Mouse (Mus musculus): ENCODE measurements around the gene Gm3045. TPM values are rescaled to one million over a fixed set of nuclear protein-coding genes. Genes with fewer than 3 reads are reported as not detected.

Gm3045 gene
- polyA plus RNA-seq, 1 experiment, result 27.1 TPM

DNA sequence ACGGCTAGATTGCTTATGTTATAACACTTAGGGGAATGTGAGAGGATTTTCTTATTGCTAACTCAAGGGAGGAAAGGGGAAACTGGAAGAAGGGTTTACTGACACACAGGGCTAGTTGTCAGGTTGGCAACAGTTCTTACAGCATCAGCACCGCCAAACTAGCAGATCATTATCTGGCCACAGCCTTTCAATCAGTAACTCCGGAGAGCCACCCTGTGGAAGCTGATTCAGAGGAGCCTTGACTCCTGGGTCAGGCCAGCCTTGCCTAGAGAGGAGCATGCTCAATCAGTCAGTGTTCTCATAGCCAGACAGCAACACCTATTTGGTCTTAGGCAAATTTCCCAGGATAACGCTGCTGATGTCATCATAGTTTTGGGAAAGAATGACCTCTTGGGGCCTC is 35.1 kb downstream of the Gm3045 start:
- Histone ChIP-seq H3K27ac (ENCODE audit: control insufficient read depth, insufficient read depth, low read depth, low read length) (no peak overlapping the region), H3K4me1 (ENCODE audit: control insufficient read depth, insufficient read depth, low read length) (no peaks in the 10 kb centered on the region), H3K27me3 (ENCODE audit: control insufficient read depth, insufficient read depth, low read length) (no peaks in the 10 kb centered on the region), H3K36me3 (ENCODE audit: control insufficient read depth, insufficient read depth, low read length) (no peaks in the 10 kb centered on the region), H3K4me3 (ENCODE audit: control insufficient read depth, low read depth, low read length) (no peak overlapping the region)
- no peak for TF ChIP-seq POLR2A (IDR thresholded peaks at IDR 0.05; ENCODE audit: control insufficient read depth, low read depth, low read length)
- TF ChIP-seq CTCF (IDR thresholded peaks at IDR 0.05; ENCODE audit: control insufficient read depth, insufficient read depth, insufficient replicate concordance, low read depth, low read length), result no peak

DNA sequence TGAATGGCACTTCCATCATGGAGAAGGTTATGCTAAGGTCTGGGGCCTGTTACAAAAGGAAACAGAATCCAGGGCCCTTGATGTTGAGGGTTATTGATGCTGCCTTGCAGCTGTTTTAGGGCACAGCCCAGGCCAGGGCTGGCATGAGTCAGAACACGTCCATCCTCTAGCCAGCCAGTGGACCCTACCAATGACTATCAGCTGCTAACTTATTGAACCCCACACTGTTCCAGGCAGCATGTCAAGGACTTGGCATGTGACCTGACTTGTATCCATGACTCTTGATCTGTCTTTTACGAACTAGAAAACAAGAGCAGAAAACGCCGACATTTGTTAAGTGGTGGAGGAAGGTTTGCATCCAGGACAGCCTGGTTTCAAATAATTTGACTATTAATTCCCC is 36.4 kb downstream of the Gm3045 start:
- H3K27me3 ChIP-seq (ENCODE audit: control insufficient read depth, insufficient read depth, low read length), result no peaks in the 10 kb centered on the region
- no peak overlapping the region for H3K27ac ChIP-seq (ENCODE audit: control insufficient read depth, insufficient read depth, low read depth, low read length)
- no peaks in the 10 kb centered on the region for H3K36me3 ChIP-seq (ENCODE audit: control insufficient read depth, insufficient read depth, low read length)
- H3K4me3 ChIP-seq (ENCODE audit: control insufficient read depth, low read depth, low read length), result no peak overlapping the region
- H3K4me1 ChIP-seq (ENCODE audit: control insufficient read depth, insufficient read depth, low read length), result no peaks in the 10 kb centered on the region
- TF ChIP-seq POLR2A (IDR thresholded peaks at IDR 0.05; ENCODE audit: control insufficient read depth, low read depth, low read length) (no peak), CTCF (IDR thresholded peaks at IDR 0.05; ENCODE audit: control insufficient read depth, insufficient read depth, insufficient replicate concordance, low read depth, low read length) (no peak)

DNA sequence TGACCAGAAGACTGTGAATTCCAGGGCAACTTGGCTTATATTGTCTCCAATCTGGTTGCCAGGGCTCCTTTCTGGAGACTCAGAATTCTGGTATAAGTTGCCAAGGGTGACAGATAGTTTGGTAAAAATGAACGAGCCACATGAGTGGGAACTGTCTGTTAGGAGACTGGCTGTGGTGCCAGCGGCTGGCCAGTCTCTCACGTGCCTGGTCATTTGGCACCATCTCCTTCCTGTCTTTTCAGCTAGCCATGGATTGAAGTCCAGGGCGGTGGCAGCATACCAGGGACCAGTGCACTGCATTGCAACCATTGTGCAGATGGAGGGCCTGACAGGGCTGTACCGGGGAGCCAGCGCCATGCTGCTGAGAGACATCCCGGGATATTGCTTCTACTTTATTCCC is 36.9 kb downstream of the Gm3045 start:
- Histone ChIP-seq H3K27ac (ENCODE audit: control insufficient read depth, insufficient read depth, low read depth, low read length) (no peak overlapping the region), H3K36me3 (ENCODE audit: control insufficient read depth, insufficient read depth, low read length) (no peaks in the 10 kb centered on the region), H3K4me1 (ENCODE audit: control insufficient read depth, insufficient read depth, low read length) (no peaks in the 10 kb centered on the region), H3K4me3 (ENCODE audit: control insufficient read depth, low read depth, low read length) (no peak overlapping the region), H3K27me3 (ENCODE audit: control insufficient read depth, insufficient read depth, low read length) (no peaks in the 10 kb centered on the region)
- TF ChIP-seq POLR2A (IDR thresholded peaks at IDR 0.05; ENCODE audit: control insufficient read depth, low read depth, low read length), result no peak
- TF ChIP-seq CTCF (IDR thresholded peaks at IDR 0.05; ENCODE audit: control insufficient read depth, insufficient read depth, insufficient replicate concordance, low read depth, low read length), result no peak

DNA sequence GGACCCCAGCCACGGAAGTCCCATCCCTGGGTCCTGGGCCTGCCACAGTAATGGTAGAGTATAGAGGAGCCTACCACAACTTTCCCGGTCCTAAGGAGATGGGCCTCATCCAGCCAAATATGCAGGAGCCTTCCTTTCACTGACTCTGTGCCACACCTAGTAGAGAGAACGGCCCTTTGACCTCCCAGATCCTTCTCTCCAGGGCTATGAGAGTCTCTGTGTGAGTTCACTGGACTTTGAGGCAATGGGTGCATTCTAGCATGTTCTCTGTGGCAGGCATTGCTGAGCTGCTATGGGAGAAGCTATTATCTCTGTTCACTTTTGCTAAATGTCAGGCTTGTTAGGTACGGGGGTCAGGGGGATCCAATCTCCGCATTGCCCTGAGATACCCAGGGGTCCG is 37.4 kb downstream of the Gm3045 start:
- Histone ChIP-seq H3K4me3 (ENCODE audit: control insufficient read depth, low read depth, low read length) (no peak overlapping the region), H3K4me1 (ENCODE audit: control insufficient read depth, insufficient read depth, low read length) (no peaks in the 10 kb centered on the region), H3K36me3 (ENCODE audit: control insufficient read depth, insufficient read depth, low read length) (no peaks in the 10 kb centered on the region), H3K27ac (ENCODE audit: control insufficient read depth, insufficient read depth, low read depth, low read length) (no peak overlapping the region), H3K27me3 (ENCODE audit: control insufficient read depth, insufficient read depth, low read length) (no peaks in the 10 kb centered on the region)
- TF ChIP-seq POLR2A (IDR thresholded peaks at IDR 0.05; ENCODE audit: control insufficient read depth, low read depth, low read length) (no peak), CTCF (IDR thresholded peaks at IDR 0.05; ENCODE audit: control insufficient read depth, insufficient read depth, insufficient replicate concordance, low read depth, low read length) (no peak)

DNA sequence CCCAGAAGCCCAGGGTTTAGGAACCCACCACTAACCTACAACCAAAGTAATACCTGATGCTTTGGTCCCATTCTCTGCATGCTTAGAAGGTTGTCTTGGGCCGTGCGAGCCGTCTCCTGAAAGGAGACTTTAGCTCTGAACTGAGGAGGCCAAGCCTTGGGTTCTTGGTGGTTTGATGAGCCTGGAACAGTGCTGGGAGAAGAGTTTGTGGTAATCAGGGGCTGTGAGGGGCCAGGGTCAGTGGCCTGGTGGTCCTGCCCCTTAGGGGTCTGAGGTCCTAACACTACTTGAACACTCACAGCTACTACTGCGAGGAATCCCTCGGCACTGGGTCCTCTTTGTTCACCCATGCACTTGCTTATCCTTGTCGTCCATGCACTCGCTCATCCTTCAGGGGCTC is 41.4 kb downstream of the Gm3045 start:
- Histone ChIP-seq H3K36me3 (ENCODE audit: control insufficient read depth, insufficient read depth, low read length) (no peaks in the 10 kb centered on the region), H3K27me3 (ENCODE audit: control insufficient read depth, insufficient read depth, low read length) (no peaks in the 10 kb centered on the region), H3K4me1 (ENCODE audit: control insufficient read depth, insufficient read depth, low read length) (no peaks in the 10 kb centered on the region), H3K27ac (ENCODE audit: control insufficient read depth, insufficient read depth, low read depth, low read length) (no peak overlapping the region), H3K4me3 (ENCODE audit: control insufficient read depth, low read depth, low read length) (no peak overlapping the region)
- no peak for TF ChIP-seq POLR2A (IDR thresholded peaks at IDR 0.05; ENCODE audit: control insufficient read depth, low read depth, low read length)
- TF ChIP-seq CTCF (IDR thresholded peaks at IDR 0.05; ENCODE audit: control insufficient read depth, insufficient read depth, insufficient replicate concordance, low read depth, low read length), result no peak

DNA sequence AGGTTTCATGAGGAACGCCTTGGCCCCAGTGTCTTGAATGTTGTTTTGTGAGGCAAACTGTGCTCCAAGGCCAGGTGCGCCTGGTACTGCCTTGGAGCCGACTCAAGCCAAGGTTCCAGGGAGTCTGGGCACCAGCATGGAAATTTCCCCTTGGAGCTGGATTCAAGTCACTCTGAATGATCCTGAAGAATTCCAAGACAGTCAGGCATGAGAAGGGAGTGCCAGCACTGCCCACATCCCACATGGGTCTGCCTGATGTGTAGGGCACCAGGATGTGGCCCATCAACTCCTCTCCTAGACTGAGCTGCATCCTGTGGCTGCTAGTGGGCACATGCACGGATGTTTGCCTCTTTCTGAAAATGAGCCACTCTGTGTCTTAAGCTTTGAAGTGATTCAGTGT is 42.1 kb downstream of the Gm3045 start:
- Histone ChIP-seq H3K36me3 (ENCODE audit: control insufficient read depth, insufficient read depth, low read length) (no peaks in the 10 kb centered on the region), H3K27ac (ENCODE audit: control insufficient read depth, insufficient read depth, low read depth, low read length) (no peak overlapping the region), H3K27me3 (ENCODE audit: control insufficient read depth, insufficient read depth, low read length) (no peaks in the 10 kb centered on the region), H3K4me1 (ENCODE audit: control insufficient read depth, insufficient read depth, low read length) (no peaks in the 10 kb centered on the region), H3K4me3 (ENCODE audit: control insufficient read depth, low read depth, low read length) (no peak overlapping the region)
- TF ChIP-seq POLR2A (IDR thresholded peaks at IDR 0.05; ENCODE audit: control insufficient read depth, low read depth, low read length) (no peak), CTCF (IDR thresholded peaks at IDR 0.05; ENCODE audit: control insufficient read depth, insufficient read depth, insufficient replicate concordance, low read depth, low read length) (no peak)

DNA sequence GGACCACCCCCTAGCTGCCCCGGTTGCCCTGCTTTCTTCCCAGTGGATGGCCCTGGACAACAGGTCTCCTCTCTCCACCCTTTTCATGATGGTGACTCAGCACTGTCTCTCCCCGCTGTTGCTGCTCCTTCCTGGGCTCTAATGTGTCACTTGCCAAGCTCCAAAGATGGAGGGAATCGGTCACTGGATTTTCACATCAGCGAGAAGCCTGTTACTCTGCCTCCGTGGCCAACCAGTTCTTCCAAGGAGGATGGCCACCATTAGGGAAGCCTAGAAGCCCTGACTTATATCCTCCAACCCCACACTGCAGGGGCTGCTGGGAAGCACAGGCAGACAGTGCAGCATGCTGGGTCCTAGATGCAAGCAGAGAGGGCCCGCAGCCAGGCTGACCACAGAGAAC is 44.8 kb downstream of the Gm3045 start:
- H3K27ac ChIP-seq (ENCODE audit: control insufficient read depth, insufficient read depth, low read depth, low read length), result no peak overlapping the region
- H3K36me3 ChIP-seq (ENCODE audit: control insufficient read depth, insufficient read depth, low read length), result no peaks in the 10 kb centered on the region
- no peak overlapping the region for H3K4me3 ChIP-seq (ENCODE audit: control insufficient read depth, low read depth, low read length)
- no peaks in the 10 kb centered on the region for H3K27me3 ChIP-seq (ENCODE audit: control insufficient read depth, insufficient read depth, low read length)
- no peak for TF ChIP-seq POLR2A (IDR thresholded peaks at IDR 0.05; ENCODE audit: control insufficient read depth, low read depth, low read length)
- no peak for TF ChIP-seq CTCF (IDR thresholded peaks at IDR 0.05; ENCODE audit: control insufficient read depth, insufficient read depth, insufficient replicate concordance, low read depth, low read length)
- H3K4me1 ChIP-seq (ENCODE audit: control insufficient read depth, insufficient read depth, low read length), result peaks cover 6% of the 10 kb centered on the region; the same call in 1 of the 2 replicates

DNA sequence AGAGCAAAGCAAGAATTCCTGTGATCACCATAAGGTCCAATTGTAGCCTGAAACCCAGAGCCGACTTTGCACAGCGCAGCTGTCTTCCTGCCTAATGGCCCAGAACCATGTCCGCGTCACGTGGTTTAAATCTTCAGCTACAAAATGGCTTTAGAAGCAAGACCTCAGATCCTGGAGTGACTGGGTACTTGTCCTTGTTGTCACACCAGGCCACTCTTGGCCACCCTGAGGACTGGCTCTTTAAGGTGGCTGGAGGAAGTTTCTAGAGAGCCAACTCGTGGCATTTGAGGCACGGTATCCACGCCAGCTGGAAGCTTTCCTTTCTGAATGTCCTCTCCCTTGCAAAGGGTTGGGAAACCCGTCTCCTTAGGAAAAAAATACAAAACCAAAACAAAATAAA is 45.6 kb downstream of the Gm3045 start:
- Histone ChIP-seq H3K27me3 (ENCODE audit: control insufficient read depth, insufficient read depth, low read length) (no peaks in the 10 kb centered on the region), H3K4me1 (ENCODE audit: control insufficient read depth, insufficient read depth, low read length) (peaks cover 6% of the 10 kb centered on the region; the same call in 1 of the 2 replicates), H3K4me3 (ENCODE audit: control insufficient read depth, low read depth, low read length) (no peak overlapping the region), H3K27ac (ENCODE audit: control insufficient read depth, insufficient read depth, low read depth, low read length) (no peak overlapping the region), H3K36me3 (ENCODE audit: control insufficient read depth, insufficient read depth, low read length) (no peaks in the 10 kb centered on the region)
- TF ChIP-seq POLR2A (IDR thresholded peaks at IDR 0.05; ENCODE audit: control insufficient read depth, low read depth, low read length) (no peak), CTCF (IDR thresholded peaks at IDR 0.05; ENCODE audit: control insufficient read depth, insufficient read depth, insufficient replicate concordance, low read depth, low read length) (no peak)
